Mouse (Mus musculus) liver, adult 2 months (tissue): ENCODE measurements around the gene Bmp2k.

Experiments
- CTCF ChIP-seq: fragments of 200-500 bp; IDR thresholded peaks from 2 replicates; pipeline ENCODE4 v1.5.1; 2011; ENCODE audit warnings: low read depth, low read length, control low read depth
- POLR2A ChIP-seq: fragments of 200-500 bp; IDR thresholded peaks from 2 replicates; pipeline ENCODE4 v1.6.1; 2011; ENCODE audit warnings: low read length, control low read depth; ENCODE audit not compliant: insufficient read depth; ENCODE audit errors: extremely low read depth

GRCm38 (mm10) chr5:97054801-97055200, 57.3 kb downstream of the Bmp2k start:
- TF ChIP-seq CTCF: no peak
- TF ChIP-seq POLR2A: no peak
